ENCODE assay signal across 20 mouse cellular contexts in the genomic region with DNA sequence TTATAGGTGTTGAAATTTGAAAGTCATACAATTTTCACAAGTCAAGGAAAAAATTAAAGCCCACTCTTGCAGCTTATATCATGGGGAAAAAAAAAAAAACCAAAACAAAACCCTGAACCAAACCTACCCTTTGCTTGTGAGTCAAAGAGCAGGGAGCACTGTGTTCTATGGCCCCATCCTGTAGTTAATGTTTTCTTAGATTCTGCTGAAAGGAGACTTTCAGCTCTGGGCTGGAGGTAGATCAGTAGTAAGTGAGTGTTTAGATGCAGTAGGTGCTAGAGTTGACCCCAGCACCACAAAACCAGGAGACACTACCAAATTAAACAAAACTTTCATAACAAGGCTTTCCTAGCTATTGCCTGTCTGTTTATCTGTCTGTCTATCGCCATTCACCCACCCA.
DNase-seq lines count a peak whose midpoint lies in the region; ATAC-seq and TF ChIP-seq lines count a peak whose summit lies in the region.
"Had no signal": no experiment of that assay in that cellular context is flagged by ENCODE, and none has a peak within 500 bp of the region (broad histone marks: within the 10 kb centered on the region; RNA-seq: fewer than 3 reads in every experiment).

No protein-coding gene starts in this region.

- H3K27me3 ChIP-seq in neural tube, embryonic 13.5 days: no peaks in the 10 kb centered on the region
- no peaks in the 10 kb centered on the region for H3K27me3 ChIP-seq in liver, embryonic 14.5 days (ENCODE audit: control insufficient read depth, insufficient read depth, low read length)
- H3K27me3 ChIP-seq: forebrain, embryonic 12.5 days; limb, embryonic 13.5 days; midbrain, embryonic 15.5 days; Patski had no signal

- H3K9me3 ChIP-seq in neural tube, embryonic 13.5 days: no peaks in the 10 kb centered on the region
- no peaks in the 10 kb centered on the region for H3K9me3 ChIP-seq in liver, embryonic 14.5 days (ENCODE audit: control insufficient read depth, low read length)
- H3K9me3 ChIP-seq: forebrain, embryonic 12.5 days; limb, embryonic 13.5 days; midbrain, embryonic 15.5 days had no signal

- no peak for TF ChIP-seq CTCF in liver, embryonic 14.5 days (IDR thresholded peaks at IDR 0.05; ENCODE audit: low read depth)

- no peak overlapping the region for H3K4me2 ChIP-seq in neural tube, embryonic 13.5 days
- H3K4me2 ChIP-seq in liver, embryonic 14.5 days (ENCODE audit: low read depth): peak overlapping the region; percentile 36
- H3K4me2 ChIP-seq: forebrain, embryonic 12.5 days; limb, embryonic 13.5 days; midbrain, embryonic 15.5 days had no signal

- no peak overlapping the region for H3K9ac ChIP-seq in neural tube, embryonic 13.5 days
- no peak overlapping the region for H3K9ac ChIP-seq in liver, embryonic 14.5 days (replicated peaks)
- H3K9ac ChIP-seq: forebrain, embryonic 12.5 days; limb, embryonic 13.5 days; midbrain, embryonic 15.5 days had no signal

- no peak overlapping the region for H3K4me3 ChIP-seq in neural tube, embryonic 13.5 days
- H3K4me3 ChIP-seq in liver, embryonic 14.5 days (ENCODE audit: insufficient read depth in 1 of 2, low read depth in 2 of 2, low read length in 2 of 2): no peak overlapping the region
- H3K4me3 ChIP-seq: forebrain, embryonic 12.5 days; heart, adult 2 months; limb, embryonic 13.5 days; midbrain, embryonic 15.5 days; myocyte had no signal

- no peak for ATAC-seq in neural tube, embryonic 13.5 days (ENCODE audit: low read depth)
- ATAC-seq in liver, embryonic 14.5 days (ENCODE audit: insufficient read depth): 0 out of 2 replicates have a peak, but pooled peaks have one; percentile 21
- ATAC-seq: CD4-positive, CD25-positive, alpha-beta regulatory T cell, adult 4 months; hindbrain, postnatal 0 days; midbrain, embryonic 15.5 days; Patski had no signal

- H3K27ac ChIP-seq in neural tube, embryonic 13.5 days (replicated peaks): 0 out of 2 replicates have a peak overlapping the region, but pooled peaks have one; percentile 4
- H3K27ac ChIP-seq in liver, embryonic 14.5 days: no peak overlapping the region
- H3K27ac ChIP-seq: forebrain, embryonic 12.5 days; heart, adult 2 months; hindbrain, postnatal 0 days; limb, embryonic 13.5 days; midbrain, embryonic 15.5 days had no signal

- no peak for TF ChIP-seq EP300 in liver, embryonic 14.5 days (IDR thresholded peaks at IDR 0.05; ENCODE audit: low read depth)

- WGBS in neural tube, embryonic 13.5 days: 89% methylated on average over 1 of the region's 1 CpGs
- whole genome bisulfite sequencing in liver, embryonic 14.5 days (ENCODE audit: insufficient replicate concordance): 66% methylated on average over 1 of the region's 1 CpGs

- 0 out of 2 replicates have a peak, but pooled peaks cover 7% of the 10 kb centered on the region for H3K36me3 ChIP-seq in neural tube, embryonic 13.5 days
- H3K36me3 ChIP-seq in liver, embryonic 14.5 days (replicated peaks; ENCODE audit: control insufficient read depth, insufficient read depth, low read depth): no peaks in the 10 kb centered on the region
- H3K36me3 ChIP-seq: midbrain, embryonic 15.5 days had no signal

- DNase-seq in kidney, adult 11 months: peak; percentile 54
- DNase-seq in kidney, postnatal 4 days: no peak
- DNase-seq in neural tube, embryonic 10.5 days (ENCODE audit: extremely low spot score, low spot score): no peak
- DNase-seq in liver, embryonic 14.5 days (ENCODE audit: low read depth in 3 of 3, low spot score in 3 of 3): no peak
- DNase-seq in natural killer cell, adult 2 months (ENCODE audit: low spot score in 2 of 2): no peak
- DNase-seq in cerebellum, adult 11 months: no peak
- DNase-seq in retina, postnatal 1 day: no peak
- DNase-seq: adrenal gland, adult 8-10 months; cerebellum, adult 9-11 months; heart, adult 2 months; heart, postnatal 4 days; thymus, postnatal 4 days had no signal

- H3K4me1 ChIP-seq in neural tube, embryonic 13.5 days (replicated peaks): peaks cover 49% of the 10 kb centered on the region
- H3K4me1 ChIP-seq in liver, embryonic 14.5 days (replicated peaks; ENCODE audit: control insufficient read depth in 2 of 2, insufficient read depth in 2 of 2, low read length in 1 of 2): peaks cover 0 to 4% of the 10 kb centered on the region in 2 experiments; a peak in 2 of 4 replicates
- H3K4me1 ChIP-seq: limb, embryonic 13.5 days had no signal
